Mouse (Mus musculus): ENCODE measurements around the gene Csf2rb. TPM values are rescaled to one million over a fixed set of nuclear protein-coding genes. Genes with fewer than 3 reads are reported as not detected.
"Not testable (repeated sequence)": the region's sequence is repeated elsewhere in the genome, so short reads cannot be mapped to it uniquely, and the experiment has no call there.

The Csf2rb gene
- total RNA-seq, 2 experiments from 2014 or later: 1.1 to 2.1 TPM

GRCm38 (mm10) chr15:78327753-78328341, 2.3 kb downstream of the Csf2rb start:
- DNase-seq: not testable (repeated sequence)

DNA sequence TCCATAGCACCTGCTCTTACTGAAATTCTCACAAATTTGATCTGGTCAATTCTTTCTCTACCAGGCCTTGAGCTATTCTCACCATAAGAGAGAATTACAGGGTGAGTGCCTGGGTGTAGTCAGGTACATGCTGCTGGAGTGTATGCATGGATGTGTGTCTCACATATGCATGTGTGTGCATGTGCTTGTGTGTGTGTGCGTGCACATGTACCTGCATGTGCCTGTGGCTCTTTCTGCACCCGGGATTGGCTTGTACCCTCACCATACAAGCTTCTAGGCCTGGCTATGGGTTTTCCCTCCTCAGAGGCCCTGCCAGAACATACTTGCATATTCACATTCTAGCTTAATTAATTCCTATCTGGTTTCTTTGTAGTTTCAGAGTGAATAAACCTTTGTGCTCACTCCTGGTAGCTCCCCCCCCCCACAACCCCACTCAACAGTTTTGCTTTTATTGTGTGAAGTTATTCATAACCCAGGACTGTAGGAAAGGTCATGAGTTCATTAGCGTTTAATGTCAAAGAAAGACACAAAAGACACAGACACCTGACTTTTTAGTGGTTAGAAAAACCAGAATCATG, 3.1 kb downstream of the Csf2rb start:
- no peak for DNase-seq

- DNase-seq: not testable (repeated sequence)
These were observed 4.4 kb downstream of the Csf2rb start for GRCm38 (mm10) chr15:78329972-78330371.

GRCm38 (mm10) chr15:78330706-78331105, 5.2 kb downstream of the Csf2rb start:
- no peak for DNase-seq

DNA sequence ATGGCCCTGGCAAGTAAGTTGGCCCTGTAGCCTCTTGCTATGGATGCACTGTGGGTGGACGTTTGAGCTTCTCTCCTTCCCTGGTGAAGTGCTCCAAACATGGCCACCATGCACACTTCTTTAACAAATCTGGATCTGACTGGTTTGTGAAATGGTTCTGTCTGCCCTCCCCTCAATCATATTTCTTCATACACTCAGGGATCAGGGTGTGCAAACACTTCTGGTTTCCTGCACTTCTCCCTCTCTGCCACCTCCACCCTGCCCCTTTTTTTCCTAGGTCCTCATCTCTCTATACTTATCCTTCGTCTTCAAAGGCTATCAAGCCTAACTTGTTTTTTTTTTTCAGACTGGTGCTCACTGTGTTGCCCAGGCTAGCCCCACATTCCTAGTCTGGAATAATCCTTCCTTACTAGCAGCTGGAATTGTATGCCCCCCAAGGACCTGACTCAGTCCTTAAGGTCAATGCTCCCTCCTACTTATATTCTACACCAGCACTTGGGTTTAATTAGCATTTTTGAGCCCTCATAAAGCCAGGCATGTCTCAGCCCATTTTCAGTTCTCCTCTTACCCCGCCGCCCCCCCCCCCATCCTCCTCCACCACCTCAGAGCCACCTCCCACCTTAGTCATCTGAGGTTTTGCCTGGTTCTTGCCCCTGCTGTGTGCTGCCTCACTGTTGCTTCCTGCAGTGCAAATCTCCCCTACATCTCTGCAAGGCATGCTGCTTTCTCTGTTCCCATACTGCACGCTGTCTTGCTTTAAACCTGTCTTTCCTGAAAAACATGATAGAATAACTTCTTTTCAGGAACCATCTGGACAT, 6.2 kb downstream of the Csf2rb start:
- DNase-seq: no peak

DNA sequence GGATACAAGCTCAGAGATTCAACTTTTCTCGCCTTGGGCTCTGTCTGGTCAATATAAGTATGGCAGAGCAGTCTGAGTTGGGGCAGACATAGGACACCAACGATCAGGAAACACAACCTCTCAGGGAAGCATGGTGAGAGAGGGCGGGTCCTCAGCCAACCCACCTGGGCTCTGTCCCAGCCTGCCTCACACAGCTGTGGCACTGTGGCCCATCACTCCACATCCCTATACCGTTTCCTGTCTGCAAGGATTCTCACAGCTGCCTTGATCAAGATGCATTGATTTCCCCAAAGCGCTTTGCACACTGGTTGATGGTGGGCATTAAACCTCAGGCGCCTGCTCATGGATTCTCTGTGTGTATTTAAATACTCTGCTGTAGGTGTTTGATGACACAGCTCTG, 7.4 kb downstream of the Csf2rb start:
- no peak for DNase-seq

DNA sequence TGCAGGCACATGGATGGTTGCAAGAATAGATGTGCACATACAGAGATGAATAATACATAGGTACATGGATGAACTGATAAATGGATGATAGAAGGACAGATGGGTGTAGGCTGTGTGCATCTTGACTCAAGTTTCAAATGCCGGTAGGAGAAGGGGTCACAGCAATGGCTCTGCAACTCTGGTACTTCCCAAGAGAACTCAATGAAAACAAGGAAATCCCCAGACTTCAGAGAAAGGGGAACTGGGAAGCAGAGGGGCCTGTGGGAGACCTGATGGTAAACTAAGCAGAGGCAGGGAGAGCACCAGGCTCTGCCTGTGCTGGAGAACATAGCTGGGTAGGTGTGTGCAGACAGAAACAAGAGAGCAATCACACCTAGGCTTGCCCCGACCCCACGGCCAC, 8.8 kb downstream of the Csf2rb start:
- DNase-seq: no peak

DNA sequence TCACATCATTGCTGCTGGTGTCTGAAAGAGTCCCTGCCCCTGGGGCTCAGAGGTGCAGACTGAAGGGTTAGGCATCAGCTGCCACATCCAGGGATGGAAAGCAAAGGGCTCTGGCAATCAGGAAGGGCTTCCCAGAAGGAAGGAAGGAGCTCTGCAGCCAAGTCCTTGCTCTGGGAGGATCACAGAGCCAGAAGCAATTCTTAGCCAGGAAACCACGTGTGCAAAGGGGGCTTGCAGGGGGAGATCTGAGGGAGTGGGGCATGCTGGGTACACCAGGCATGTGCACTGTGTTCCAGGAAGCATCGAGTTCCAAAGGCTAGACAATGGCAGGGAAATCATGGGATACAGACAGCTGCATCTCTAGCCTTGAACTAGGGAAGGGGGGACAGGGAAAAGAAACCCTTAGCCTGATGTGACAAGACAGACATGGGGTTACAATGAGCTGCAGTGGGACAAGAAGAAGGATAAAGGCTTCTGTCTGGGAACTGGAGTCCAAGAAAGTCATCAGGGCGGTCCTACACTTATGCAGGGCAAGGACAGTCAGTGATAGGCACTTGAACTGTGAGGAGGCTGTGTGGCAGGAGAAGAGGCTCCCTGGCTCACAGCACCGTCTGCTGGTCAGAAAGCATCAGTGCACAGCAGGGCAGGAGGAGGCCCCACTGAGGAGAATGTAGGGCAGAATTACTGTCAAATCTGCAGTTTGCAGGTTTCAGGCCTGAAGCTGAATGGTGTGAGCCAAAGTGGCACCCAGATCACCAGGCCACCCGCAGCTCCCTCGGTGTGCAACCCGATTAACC, 14.3 kb downstream of the Csf2rb start:
- DNase-seq: peak; percentile 50 to 56

DNA sequence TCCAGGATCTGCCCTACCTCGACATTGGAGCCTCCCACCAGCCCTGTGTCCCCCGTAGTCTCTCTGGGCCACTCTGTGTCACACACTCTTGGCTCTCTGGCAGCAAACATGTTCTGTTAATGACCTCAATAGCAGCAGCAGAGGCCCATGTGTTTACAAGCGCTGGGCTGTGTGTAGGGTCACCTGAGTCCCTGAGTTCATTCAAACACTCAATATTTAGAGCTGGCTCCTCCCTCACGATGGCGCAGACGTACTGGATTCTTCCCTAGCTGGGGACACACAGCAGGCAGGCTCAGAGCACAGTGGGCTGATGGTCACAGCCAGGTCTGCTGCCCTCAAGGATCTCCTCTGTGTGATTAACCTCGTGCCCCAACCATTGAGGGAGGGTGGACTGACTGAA, 15.4 kb downstream of the Csf2rb start:
- not testable (repeated sequence) for DNase-seq

DNA sequence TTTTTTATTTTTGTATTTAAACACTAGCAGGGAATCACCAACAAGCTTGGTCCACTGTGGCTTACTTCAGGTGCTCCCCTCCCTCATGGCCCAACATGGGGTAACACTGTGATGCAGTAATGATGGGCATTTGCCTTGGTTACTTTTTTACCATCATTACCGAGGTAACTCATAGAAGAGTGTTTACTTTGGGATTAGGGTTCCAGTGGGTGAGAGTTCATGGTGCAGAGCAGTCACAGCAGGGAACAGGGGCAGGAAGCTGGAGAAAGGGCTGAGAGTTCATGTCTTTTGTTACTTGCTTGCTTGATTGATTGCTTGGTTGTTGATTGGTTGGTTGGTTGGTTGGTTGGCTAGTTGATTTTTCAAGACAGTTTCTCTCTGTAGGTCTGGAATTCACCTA, 18.1 kb downstream of the Csf2rb start:
- no peak for DNase-seq

- no peak for DNase-seq
These were observed 19.0 kb downstream of the Csf2rb start for GRCm38 (mm10) chr15:78344567-78344966.

GRCm38 (mm10) chr15:78351586-78352165, 26.1 kb downstream of the Csf2rb start:
- no peak for DNase-seq

GRCm38 (mm10) chr15:78354958-78355357, 29.4 kb downstream of the Csf2rb start:
- peak in 1 of 2 experiments; percentile 41 for DNase-seq

- no peak for DNase-seq
These were observed 30.0 kb downstream of the Csf2rb start for GRCm38 (mm10) chr15:78355548-78355947.

DNA sequence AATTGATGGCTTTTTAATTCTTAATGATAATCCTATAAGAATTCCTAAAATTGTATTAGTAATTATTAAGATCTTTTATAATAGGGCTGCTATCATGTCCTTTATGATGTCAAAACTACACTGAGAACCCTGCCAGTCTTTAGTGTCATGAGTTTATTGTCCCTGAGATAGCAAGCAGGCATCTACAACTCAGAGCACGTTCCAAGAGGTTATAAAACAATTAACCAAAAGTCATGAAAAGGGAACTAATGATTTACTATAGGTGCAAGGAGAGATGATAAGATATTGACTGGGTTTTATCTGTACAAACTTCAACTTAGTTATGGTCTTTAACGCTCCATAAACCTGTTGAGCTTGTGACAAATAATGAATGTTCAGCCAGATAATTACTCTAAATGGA, 40.4 kb downstream of the Csf2rb start:
- no peak for DNase-seq

GRCm38 (mm10) chr15:78366875-78367274, 41.3 kb downstream of the Csf2rb start:
- DNase-seq: no peak

DNA sequence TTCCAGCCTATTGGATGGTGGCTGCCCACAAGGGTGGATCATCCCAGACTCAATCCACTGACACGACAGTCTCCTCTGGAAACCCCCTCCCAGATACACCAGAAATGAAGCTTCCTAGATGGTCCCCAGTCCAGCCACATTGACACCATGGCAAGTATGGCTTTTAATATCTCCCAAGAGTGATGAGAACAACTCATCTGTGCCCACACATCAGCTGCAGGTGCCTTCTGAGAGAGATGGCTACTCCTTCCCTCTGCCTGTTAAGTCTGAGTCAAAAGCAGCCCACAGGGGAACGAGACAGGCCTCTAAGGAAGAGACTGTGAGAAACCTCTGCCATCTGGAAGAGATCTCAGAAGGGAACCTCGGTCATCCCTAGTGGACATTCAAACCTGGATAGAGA, 42.3 kb downstream of the Csf2rb start:
- no peak for DNase-seq

DNA sequence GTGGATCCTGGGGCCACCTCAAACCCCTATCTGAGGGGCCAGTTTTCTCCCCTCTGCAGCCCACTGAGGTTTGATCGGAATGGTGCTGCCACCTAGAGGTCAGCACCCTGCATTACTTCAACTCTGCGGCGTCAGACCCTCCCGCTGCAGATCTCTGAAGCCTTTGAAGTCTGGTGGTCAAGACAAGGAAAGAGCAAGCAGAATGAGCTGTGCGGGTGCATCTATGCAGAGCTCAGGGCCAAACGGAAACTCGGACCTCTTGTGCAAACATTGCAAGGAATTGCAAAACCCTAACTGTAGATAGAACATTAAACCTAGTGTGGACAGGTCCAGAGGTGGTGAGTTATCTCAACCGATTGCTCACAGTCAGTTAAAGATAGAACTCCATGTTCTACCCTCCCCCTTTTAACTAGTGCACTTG, 43.4 kb downstream of the Csf2rb start:
- DNase-seq: peak; percentile 36 to 38

DNA sequence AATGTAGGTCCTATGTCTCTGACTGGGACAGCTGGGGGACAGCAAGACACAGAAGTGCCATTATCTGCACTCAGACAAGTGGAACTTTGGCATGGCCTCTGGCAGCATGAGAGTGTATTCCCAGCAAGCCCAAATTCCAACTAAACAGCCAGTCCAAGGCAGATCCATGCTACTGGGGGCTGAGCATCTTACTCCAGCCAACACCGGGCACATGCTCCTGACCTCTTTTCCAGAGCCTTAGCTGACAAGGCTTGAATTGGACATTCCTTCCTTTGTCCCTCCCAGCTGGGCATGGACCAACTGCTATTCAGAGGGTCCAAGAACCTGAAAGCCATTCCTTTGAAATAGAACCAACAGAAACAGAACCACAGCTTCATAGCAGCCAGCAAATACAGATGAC, 44.1 kb downstream of the Csf2rb start:
- DNase-seq: peak in 1 of 2 experiments; percentile 36

DNA sequence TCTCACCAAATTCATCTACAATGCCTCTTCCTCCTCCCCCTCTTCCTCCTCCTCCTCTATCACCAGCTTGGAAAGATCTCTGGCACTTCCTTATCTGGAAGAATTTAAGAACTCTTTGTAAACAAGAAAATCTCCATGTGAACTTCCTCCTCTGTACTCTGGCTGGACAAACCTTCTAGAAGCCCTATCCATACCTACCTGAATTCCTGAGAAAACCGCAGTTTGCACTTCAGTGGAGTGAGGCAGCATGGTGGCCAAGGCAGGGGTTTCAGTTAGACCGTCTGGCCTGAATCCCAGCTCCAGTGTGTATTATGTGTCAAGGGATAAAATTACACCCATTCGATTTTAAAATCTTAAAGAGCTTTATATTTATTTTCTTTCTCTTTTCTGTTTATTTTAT, 47.2 kb downstream of the Csf2rb start:
- DNase-seq: no peak

DNA sequence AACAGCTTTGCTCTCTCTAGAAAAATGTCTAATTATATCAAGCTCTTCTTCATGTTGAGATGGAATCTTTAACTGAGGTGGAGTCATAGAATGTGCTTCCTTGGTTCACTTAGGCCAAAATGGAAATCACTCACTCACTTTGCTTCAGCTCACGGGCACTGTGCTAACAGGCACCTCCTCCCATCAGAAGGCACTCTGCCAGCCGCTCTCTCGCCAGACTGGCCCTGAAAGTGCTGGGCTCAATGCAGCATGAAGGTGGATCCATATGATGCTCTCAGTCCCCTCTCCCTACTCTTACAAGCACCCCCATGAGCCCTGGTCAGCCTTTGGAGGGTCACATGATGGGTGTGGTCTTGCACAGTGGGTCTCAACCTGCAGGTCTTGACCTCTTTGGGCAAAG, 48.7 kb downstream of the Csf2rb start:
- no peak for DNase-seq

DNA sequence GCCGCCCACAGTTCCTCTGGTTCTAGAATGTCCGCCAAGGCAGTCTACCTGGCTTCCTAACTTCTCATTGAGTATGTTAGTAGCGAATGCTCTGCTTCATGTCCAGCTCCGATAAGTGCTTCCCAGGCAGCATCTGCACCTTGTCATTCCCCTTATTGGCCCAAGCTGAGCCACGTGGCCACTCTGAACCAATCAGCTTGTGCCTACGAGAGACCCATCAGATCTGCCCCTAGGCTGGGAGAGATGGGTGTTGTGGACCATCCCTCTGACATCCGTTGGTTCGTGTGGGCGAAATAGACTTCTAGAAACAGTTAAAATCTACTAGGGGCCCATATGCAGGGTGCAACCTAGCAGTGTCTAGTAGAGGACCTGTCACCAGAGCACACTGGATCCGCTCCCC, 52.3 kb downstream of the Csf2rb start:
- DNase-seq: no peak

GRCm38 (mm10) chr15:78378556-78378955, 53.0 kb downstream of the Csf2rb start:
- no peak for DNase-seq

Measured in layer of hippocampus, postnatal 36 days (tissue).